Mouse (Mus musculus) WW6 (cell line): Measurements from ENCODE around the gene Prkcb.
A peak's percentile ranks its signal among the peaks of the same experiment; 100 is the strongest.

Source experiments
- DNase-seq: peaks from one replicate; pipeline ENCODE4 v3.0.0-alpha.2; 2013; ENCODE audit warnings: low read depth, low spot score

The Prkcb gene

GRCm38 (mm10) chr7:122465823-122466549, 177.4 kb downstream of the Prkcb start:
- DNase-seq, result no peak

DNA sequence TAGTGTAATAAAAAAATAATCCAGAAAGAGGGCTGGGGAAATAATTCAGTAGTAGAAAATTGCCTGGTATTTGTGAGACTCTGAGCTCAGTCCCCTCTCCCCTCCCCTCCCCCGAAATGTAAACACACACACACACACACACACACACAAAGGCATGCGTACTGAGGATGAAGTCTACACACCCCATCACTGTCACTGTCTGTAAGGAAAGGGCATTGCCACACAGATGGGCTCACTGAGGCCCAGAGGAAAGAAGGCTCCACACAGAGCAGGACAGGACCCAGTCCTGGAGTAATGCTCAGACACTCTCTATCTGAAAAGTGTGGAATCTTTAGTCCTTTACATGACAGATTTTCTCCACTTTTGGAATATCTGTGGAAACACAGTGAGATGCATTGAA, 178.2 kb downstream of the Prkcb start:
- DNase-seq, result no peak

GRCm38 (mm10) chr7:122467831-122468230, 179.3 kb downstream of the Prkcb start:
- no peak for DNase-seq

GRCm38 (mm10) chr7:122470370-122471280, 182.1 kb downstream of the Prkcb start:
- DNase-seq, result peak; percentile 49

DNA sequence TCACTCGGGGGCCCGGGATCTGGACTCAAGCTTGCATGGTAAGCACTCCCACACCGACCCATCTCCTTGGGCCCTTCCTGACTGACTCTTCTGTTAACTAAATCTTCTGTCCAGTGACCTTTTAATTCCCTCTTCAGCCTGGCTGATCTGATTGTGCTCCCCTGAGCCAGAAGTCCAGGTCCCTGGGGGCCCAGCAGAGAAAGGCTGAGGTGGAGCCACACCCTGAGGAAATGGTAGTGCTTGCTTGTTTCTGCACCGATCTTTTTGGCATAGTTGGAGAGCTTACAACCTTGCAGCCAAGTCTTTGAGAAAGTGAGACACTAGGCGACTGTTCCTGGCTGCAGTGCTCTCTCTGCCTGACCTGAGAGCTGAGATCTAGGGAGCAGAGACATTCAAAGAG, 183.7 kb downstream of the Prkcb start:
- no peak for DNase-seq

DNA sequence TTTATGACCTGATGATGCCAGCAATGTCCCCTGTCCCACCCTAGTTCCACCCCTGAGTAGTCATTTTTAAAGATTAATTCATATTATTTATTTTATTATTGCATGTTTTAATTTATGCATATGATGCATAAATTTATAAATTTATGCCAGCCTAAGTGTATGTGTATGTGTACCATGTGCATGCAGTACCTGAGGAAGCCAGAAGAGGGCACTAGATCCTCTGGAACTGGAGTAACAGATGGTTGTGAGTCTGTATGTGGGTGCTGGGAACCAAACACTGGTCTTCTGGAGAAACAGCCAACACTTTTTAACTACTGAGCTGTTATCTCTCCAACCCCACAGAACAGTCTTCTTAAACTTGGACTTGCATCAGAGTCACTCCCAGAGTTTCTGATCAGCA, 186.5 kb downstream of the Prkcb start:
- no peak for DNase-seq

- DNase-seq, result no peak
These were observed 188.1 kb downstream of the Prkcb start for GRCm38 (mm10) chr7:122476697-122477096.

DNA sequence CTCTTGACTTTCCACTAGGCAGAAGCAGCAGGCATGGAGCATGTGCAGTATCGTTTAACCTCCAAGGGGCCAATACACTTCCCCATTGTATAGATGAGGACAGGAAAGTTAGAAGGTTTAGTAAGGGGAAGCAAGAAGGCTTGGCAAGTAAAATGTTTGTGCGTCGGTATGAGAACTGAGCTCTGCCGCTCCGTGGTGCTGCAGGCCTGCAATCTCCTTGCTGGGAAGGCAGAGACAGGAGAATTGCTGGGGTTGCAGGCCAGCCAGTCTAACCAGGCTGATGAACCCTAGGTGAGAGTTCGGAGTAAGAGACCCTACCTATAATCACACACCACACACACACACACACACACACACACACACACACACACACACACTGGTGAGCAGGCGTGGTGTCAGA, 188.6 kb downstream of the Prkcb start:
- DNase-seq, result no peak

- no peak for DNase-seq
These were observed 189.3 kb downstream of the Prkcb start for GRCm38 (mm10) chr7:122477566-122478564.

DNA sequence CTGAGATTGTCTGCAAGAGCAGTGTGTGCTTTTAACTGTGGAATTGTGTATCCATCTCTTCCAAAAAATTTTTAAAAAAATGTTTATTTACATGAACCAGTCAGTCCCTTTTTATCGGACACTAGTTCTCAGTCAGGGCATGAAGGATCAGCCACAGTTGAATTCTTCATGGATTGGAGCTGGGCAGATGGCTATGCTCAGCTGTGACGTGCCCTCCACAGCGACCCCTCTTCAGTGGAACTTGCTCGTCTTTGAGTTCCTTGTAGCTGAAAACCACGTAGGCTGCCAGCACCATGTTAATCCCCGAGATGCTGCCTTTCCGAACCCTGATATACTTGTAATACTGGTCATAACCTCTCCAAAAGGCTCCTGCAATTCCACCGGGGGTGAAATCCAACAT, 195.4 kb downstream of the Prkcb start:
- no peak for DNase-seq

- DNase-seq, result no peak
These were observed 199.5 kb downstream of the Prkcb start for GRCm38 (mm10) chr7:122487929-122488571.

GRCm38 (mm10) chr7:122492041-122492440, 203.5 kb downstream of the Prkcb start:
- no peak for DNase-seq

GRCm38 (mm10) chr7:122492936-122493335, 204.4 kb downstream of the Prkcb start:
- no peak for DNase-seq

DNA sequence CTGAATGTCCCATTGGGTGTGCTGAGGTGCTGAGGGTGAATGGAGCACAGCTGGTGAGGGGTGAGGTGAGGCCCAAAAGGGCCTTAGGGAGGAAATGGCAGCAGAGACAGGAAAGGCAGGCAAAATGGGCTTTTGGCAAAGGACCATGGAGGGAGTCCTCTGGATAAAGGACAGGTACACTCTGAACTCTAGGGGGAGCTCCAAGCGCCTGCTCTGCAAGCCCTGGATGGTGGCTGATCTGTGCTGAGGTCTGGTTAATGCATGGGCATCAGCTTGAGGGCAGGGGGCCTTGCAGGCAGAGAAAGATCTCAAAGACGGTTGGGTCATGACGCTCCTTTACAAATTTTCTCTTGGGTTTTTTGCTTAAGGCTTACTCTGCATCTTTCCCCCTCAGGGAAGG, 205.5 kb downstream of the Prkcb start:
- no peak for DNase-seq

- no peak for DNase-seq
These were observed 209.0 kb downstream of the Prkcb start for GRCm38 (mm10) chr7:122497516-122497915.

- no peak for DNase-seq
These were observed 209.9 kb downstream of the Prkcb start for GRCm38 (mm10) chr7:122498461-122498860.

DNA sequence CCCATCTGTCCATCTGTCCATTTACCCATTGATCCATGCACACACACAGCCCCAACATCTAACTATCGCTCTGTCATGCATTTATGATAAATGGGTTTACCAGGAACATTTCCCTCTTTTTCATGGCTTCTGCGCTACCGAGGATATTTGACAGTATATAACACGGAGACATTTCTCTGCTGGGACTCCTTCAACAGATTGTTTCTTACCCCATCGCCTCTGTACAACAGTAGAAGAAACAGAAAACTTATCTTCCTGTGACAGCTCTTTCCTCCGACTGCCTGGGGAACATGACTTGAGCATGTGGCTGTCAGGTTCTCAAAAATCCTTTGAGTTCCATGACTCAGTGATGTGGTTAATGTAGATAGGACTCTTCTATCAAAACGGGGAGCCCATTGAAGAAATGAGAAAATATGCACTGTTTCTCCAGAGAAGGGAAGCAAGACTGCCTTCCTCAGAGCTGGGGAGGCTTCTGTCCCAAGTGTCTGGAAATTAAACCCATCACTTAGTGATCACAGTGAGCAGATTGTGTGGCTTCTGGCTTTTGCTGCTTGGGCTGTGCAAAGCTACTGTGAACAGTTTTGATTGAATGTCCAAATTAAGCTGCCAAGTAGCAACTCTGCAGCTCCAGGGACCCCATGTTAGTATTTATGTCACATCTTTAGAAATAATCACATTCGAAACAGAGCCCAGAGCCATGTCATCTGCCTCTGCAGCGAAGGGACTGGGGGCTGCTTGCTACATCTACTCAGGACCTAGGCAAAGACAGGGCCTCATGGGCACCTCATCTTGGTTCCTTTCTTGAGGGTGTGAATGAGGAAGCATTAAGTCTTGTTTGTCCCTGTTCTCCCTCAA, 211.4 kb downstream of the Prkcb start:
- no peak for DNase-seq

GRCm38 (mm10) chr7:122506467-122506866, 217.9 kb downstream of the Prkcb start:
- DNase-seq, result no peak

- no peak for DNase-seq
These were observed 221.4 kb downstream of the Prkcb start for GRCm38 (mm10) chr7:122509903-122510302.

DNA sequence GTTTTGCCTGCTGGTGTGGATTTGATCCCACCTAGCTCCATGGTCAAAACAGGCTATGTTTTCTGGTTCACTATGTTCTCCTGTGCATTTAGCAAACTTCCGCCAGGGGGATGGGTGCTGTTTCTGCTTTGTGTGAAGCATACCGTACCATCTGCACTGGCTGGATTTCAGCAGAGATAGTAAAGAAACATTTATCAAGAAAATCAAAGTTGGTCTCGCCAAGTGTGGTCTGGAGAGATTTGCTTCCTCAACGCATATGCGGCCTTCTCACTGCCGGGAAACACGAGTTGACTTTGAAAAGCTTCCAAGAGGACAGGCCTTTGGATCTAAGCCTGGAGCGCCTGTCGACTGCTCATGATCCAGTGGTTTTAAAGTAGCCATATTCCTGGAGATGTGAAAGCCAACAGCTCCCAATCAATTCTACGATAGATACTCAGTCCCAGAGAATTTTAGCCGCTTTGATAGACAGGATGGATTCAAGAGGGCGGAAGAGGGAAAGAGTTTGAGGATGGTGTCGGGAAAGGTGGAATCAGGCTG, 223.9 kb downstream of the Prkcb start:
- DNase-seq, result no peak
